Mouse (Mus musculus) E14TG2a.4 (cell line): ENCODE data around the gene Aplp1.

Experiments
- CTCF ChIP-seq: conservative IDR thresholded peaks from 2 replicates; pipeline ENCODE4 v1.5.1; 2014; ENCODE audit warnings: low read length
- NANOG ChIP-seq: IDR thresholded peaks from 2 replicates; pipeline ENCODE4 v1.6.1; 2014; ENCODE audit warnings: borderline replicate concordance, low read length, mixed read lengths

- TF ChIP-seq CTCF (no peak), NANOG (no peak)
These were observed 23.4 kb downstream of the Aplp1 start for GRCm38 (mm10) chr7:30421890-30422435.
